Mouse (Mus musculus) bone marrow macrophage, adult 2 months (primary cell): ENCODE data around the gene Ptbp2.

Source experiments
- CTCF ChIP-seq: IDR thresholded peaks from 2 replicates; pipeline ENCODE4 v1.5.1; 2012; ENCODE audit warnings: low read depth, mild to moderate bottlenecking, low read length, moderate library complexity
- POLR2A ChIP-seq: IDR thresholded peaks from 2 replicates; pipeline ENCODE4 v1.6.1; 2012; ENCODE audit warnings: mild to moderate bottlenecking, low read depth, low read length, borderline replicate concordance

- TF ChIP-seq CTCF: no peak
- TF ChIP-seq POLR2A: no peak
Measured at GRCm38 (mm10) chr3:119746656-119747055, 37.6 kb downstream of the Ptbp2 start.
